Mouse (Mus musculus): ENCODE data around the gene Qrich2.

DNA sequence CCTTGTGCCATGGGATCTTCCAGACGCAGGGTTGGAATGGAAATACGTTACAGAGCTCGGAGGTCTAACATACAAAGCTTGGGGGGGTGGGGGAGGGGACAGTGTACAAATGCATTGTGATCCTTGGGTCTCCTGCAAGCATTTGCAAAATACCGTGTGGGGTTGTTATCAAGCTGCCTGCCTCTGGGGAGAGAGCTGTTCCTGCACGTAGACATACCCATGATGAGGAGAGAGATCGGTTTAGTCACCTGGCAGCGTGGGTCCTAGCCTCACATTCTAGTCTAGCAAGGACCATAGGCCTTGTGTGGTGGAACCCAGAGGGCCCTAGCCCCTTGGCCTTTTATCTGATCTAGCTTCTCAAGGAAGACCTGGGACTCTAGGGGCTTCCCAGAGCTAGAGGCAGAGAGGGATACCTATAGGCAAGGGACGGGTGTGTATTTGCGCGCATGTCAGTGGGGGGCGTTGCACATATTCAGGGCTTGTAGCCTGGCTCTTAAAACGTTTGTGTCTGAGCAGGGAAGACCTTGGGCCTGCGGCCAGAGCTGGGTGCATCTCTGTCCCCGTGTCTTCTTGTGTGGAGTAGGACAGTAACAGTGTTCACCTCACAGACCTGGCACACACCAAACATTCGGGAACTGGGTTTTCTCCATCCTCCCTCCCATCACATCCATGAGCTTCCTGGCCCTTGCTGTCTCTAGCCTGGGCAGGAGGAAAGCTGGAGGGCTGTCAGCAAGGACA, 23.7 kb downstream of the Qrich2 start:
- TF ChIP-seq CTCF (IDR thresholded peaks at IDR 0.05; ENCODE audit: extremely low read depth, insufficient read depth, low read length) (no peak), POLR2A (IDR thresholded peaks at IDR 0.05; ENCODE audit: extremely low read depth, insufficient read depth, low read length) (no peak)

All from cortical plate, adult 2 months (tissue).